Mouse (Mus musculus) heart, embryonic 10.5 days (tissue): ENCODE measurements around the gene Cd2ap. TPM values are rescaled to one million over a fixed set of nuclear protein-coding genes. Genes with fewer than 3 reads are reported as not detected.

Experiments
- DNase-seq: peaks from one replicate; pipeline ENCODE4 v3.0.0-alpha.2; 2017; ENCODE audit warnings: low spot score
- H3K27ac ChIP-seq: fragments of 300-500 bp; sonication (generic); 2 replicates; pipeline ENCODE4 v1.5.1; 2016; ENCODE audit warnings: mild to moderate bottlenecking
- H3K27me3 ChIP-seq: fragments of 300-500 bp; sonication (generic); 2 replicates; pipeline ENCODE4 v1.6.1; 2016; ENCODE audit warnings: mild to moderate bottlenecking; ENCODE audit not compliant: poor library complexity, insufficient read depth, severe bottlenecking
- H3K36me3 ChIP-seq: fragments of 300-500 bp; sonication (generic); 2 replicates; pipeline ENCODE4 v1.6.1; 2016; ENCODE audit warnings: mild to moderate bottlenecking, moderate library complexity
- H3K4me1 ChIP-seq: fragments of 300-500 bp; sonication (generic); 2 replicates; pipeline ENCODE4 v1.6.1; 2016; ENCODE audit warnings: mild to moderate bottlenecking
- H3K4me3 ChIP-seq: fragments of 300-500 bp; sonication (generic); 2 replicates; pipeline ENCODE4 v1.5.1; 2016; ENCODE audit warnings: mild to moderate bottlenecking, moderate library complexity
- H3K9me3 ChIP-seq: fragments of 300-500 bp; sonication (generic); 2 replicates; pipeline ENCODE4 v1.6.1; 2016; ENCODE audit warnings: mild to moderate bottlenecking, moderate library complexity
- WGBS: fragments of 180-500 bp; shearing (Covaris S2); methylation state at CpG from one replicate; pipeline ENCODE4 v1.1.7; 2016; 5-methylcytosine and 5-hydroxymethylcytosine counted together
- polyA plus RNA-seq: library from polyadenylated mRNA; unstranded; fragments of >200 nt; fragmentation: Nextera tagmentation; extraction: Ambion mirVana; gene quantifications from 2 replicates; pipeline ENCODE4 v1.2.1, GENCODE M21; 2016

The Cd2ap gene
- polyA plus RNA-seq, 1 experiment from 2014 or later: 18.0 TPM

GRCm38 (mm10) chr17:42885091-42885501, 8.6 kb upstream of the Cd2ap start:
- Histone ChIP-seq H3K4me1 (peaks cover 22% of the 10 kb centered on the region), H3K9me3 (no peaks in the 10 kb centered on the region), H3K36me3 (no peaks in the 10 kb centered on the region), H3K4me3 (0 out of 2 replicates have a peak overlapping the region, but pooled peaks have one; percentile 8), H3K27ac (peak overlapping the region; percentile 72), H3K27me3 (no peaks in the 10 kb centered on the region)
- peak; percentile 84 for DNase-seq
- WGBS: 32% methylated on average over 7 of the region's 7 CpGs

- no peak for DNase-seq
- Histone ChIP-seq H3K9me3 (no peaks in the 10 kb centered on the region), H3K27ac (peak overlapping the region; percentile 72; the same call in 1 of the 2 replicates), H3K4me1 (peaks cover 22% of the 10 kb centered on the region), H3K4me3 (no peak overlapping the region), H3K27me3 (no peaks in the 10 kb centered on the region), H3K36me3 (no peaks in the 10 kb centered on the region)
- 14% methylated on average over 4 of the region's 4 CpGs for WGBS
Measured at GRCm38 (mm10) chr17:42884382-42884781, 7.9 kb upstream of the Cd2ap start.

- H3K27me3 ChIP-seq: no peaks in the 10 kb centered on the region
- no peaks in the 10 kb centered on the region for H3K9me3 ChIP-seq
- WGBS: 87% methylated on average over 8 of the region's 8 CpGs
- DNase-seq: peak; percentile 75
- H3K4me1 ChIP-seq: peaks cover 22% of the 10 kb centered on the region
- H3K4me3 ChIP-seq: no peak overlapping the region
- no peaks in the 10 kb centered on the region for H3K36me3 ChIP-seq
- H3K27ac ChIP-seq: peak overlapping the region; percentile 39; the same call in 1 of the 2 replicates
Measured at GRCm38 (mm10) chr17:42883769-42884168, 7.3 kb upstream of the Cd2ap start.

GRCm38 (mm10) chr17:42883315-42883714, 6.8 kb upstream of the Cd2ap start:
- Histone ChIP-seq H3K27me3 (no peaks in the 10 kb centered on the region), H3K27ac (peak overlapping the region; percentile 39; the same call in 1 of the 2 replicates), H3K4me3 (no peak overlapping the region), H3K36me3 (no peaks in the 10 kb centered on the region), H3K9me3 (no peaks in the 10 kb centered on the region), H3K4me1 (peaks cover 22% of the 10 kb centered on the region)
- WGBS: 56% methylated on average over 9 of the region's 9 CpGs
- peak; percentile 75 for DNase-seq

- Histone ChIP-seq H3K9me3 (no peaks in the 10 kb centered on the region), H3K4me1 (peaks cover 22% of the 10 kb centered on the region), H3K27ac (peak overlapping the region; percentile 39; the same call in 1 of the 2 replicates), H3K27me3 (no peaks in the 10 kb centered on the region), H3K4me3 (no peak overlapping the region), H3K36me3 (no peaks in the 10 kb centered on the region)
- DNase-seq: no peak
- WGBS: 86% methylated on average over 1 of the region's 1 CpGs
Measured at GRCm38 (mm10) chr17:42882873-42883272, 6.4 kb upstream of the Cd2ap start.

GRCm38 (mm10) chr17:42876904-42877425, 500 bp upstream of the Cd2ap start:
- peak overlapping the region; percentile 96 for H3K4me3 ChIP-seq
- DNase-seq: no peak
- H3K27me3 ChIP-seq: no peaks in the 10 kb centered on the region
- no peaks in the 10 kb centered on the region for H3K9me3 ChIP-seq
- H3K27ac ChIP-seq: peak overlapping the region; percentile 99
- WGBS: 37% methylated on average over 13 of the region's 13 CpGs
- H3K36me3 ChIP-seq: no peaks in the 10 kb centered on the region
- peaks cover 3% of the 10 kb centered on the region; the same call in 1 of the 2 replicates for H3K4me1 ChIP-seq

GRCm38 (mm10) chr17:42875571-42876000, 879 bp downstream of the Cd2ap start:
- Histone ChIP-seq H3K27ac (peak overlapping the region; percentile 99), H3K27me3 (no peaks in the 10 kb centered on the region), H3K4me1 (peaks cover 7% of the 10 kb centered on the region; the same call in 1 of the 2 replicates), H3K4me3 (peak overlapping the region; percentile 96), H3K9me3 (no peaks in the 10 kb centered on the region), H3K36me3 (no peaks in the 10 kb centered on the region)
- peak; percentile 78 for DNase-seq
- WGBS: under 1% methylated on average over 17 of the region's 17 CpGs

GRCm38 (mm10) chr17:42875015-42875414, 1.4 kb downstream of the Cd2ap start:
- 32% methylated on average over 6 of the region's 6 CpGs for WGBS
- H3K27me3 ChIP-seq: no peaks in the 10 kb centered on the region
- peak overlapping the region; percentile 96 for H3K4me3 ChIP-seq
- H3K9me3 ChIP-seq: no peaks in the 10 kb centered on the region
- no peaks in the 10 kb centered on the region for H3K36me3 ChIP-seq
- DNase-seq: no peak
- H3K27ac ChIP-seq: peak overlapping the region; percentile 99
- H3K4me1 ChIP-seq: peaks cover 7% of the 10 kb centered on the region; the same call in 1 of the 2 replicates

- Histone ChIP-seq H3K27me3 (no peaks in the 10 kb centered on the region), H3K4me1 (peaks cover 7% of the 10 kb centered on the region; the same call in 1 of the 2 replicates), H3K9me3 (no peaks in the 10 kb centered on the region), H3K27ac (no peak overlapping the region), H3K36me3 (no peaks in the 10 kb centered on the region), H3K4me3 (no peak overlapping the region)
- DNase-seq: no peak
Measured at GRCm38 (mm10) chr17:42870465-42870864, 6.0 kb downstream of the Cd2ap start.

- Histone ChIP-seq H3K27ac (no peak overlapping the region), H3K27me3 (no peaks in the 10 kb centered on the region), H3K4me3 (no peak overlapping the region), H3K4me1 (no peaks in the 10 kb centered on the region), H3K9me3 (no peaks in the 10 kb centered on the region), H3K36me3 (no peaks in the 10 kb centered on the region)
- 87% methylated on average over 3 of the region's 3 CpGs for WGBS
- DNase-seq: no peak
Measured at GRCm38 (mm10) chr17:42863186-42863585, 13.3 kb downstream of the Cd2ap start.

GRCm38 (mm10) chr17:42860370-42860769, 16.1 kb downstream of the Cd2ap start:
- Histone ChIP-seq H3K4me1 (no peaks in the 10 kb centered on the region), H3K4me3 (no peak overlapping the region), H3K27ac (no peak overlapping the region), H3K9me3 (no peaks in the 10 kb centered on the region), H3K27me3 (no peaks in the 10 kb centered on the region), H3K36me3 (no peaks in the 10 kb centered on the region)
- 83% methylated on average over 1 of the region's 1 CpGs for WGBS
- no peak for DNase-seq

GRCm38 (mm10) chr17:42857506-42857905, 19.0 kb downstream of the Cd2ap start:
- no peak overlapping the region for H3K4me3 ChIP-seq
- no peaks in the 10 kb centered on the region for H3K4me1 ChIP-seq
- no peaks in the 10 kb centered on the region for H3K9me3 ChIP-seq
- DNase-seq: no peak
- no peaks in the 10 kb centered on the region for H3K27me3 ChIP-seq
- H3K36me3 ChIP-seq: no peaks in the 10 kb centered on the region
- WGBS: 84% methylated on average over 3 of the region's 3 CpGs
- H3K27ac ChIP-seq: no peak overlapping the region

GRCm38 (mm10) chr17:42847108-42847507, 29.4 kb downstream of the Cd2ap start:
- no peak overlapping the region for H3K4me3 ChIP-seq
- no peaks in the 10 kb centered on the region for H3K4me1 ChIP-seq
- WGBS: 86% methylated on average over 2 of the region's 2 CpGs
- H3K27me3 ChIP-seq: no peaks in the 10 kb centered on the region
- no peak for DNase-seq
- no peaks in the 10 kb centered on the region for H3K9me3 ChIP-seq
- H3K36me3 ChIP-seq: peaks cover 25% of the 10 kb centered on the region
- no peak overlapping the region for H3K27ac ChIP-seq

GRCm38 (mm10) chr17:42837193-42837592, 39.3 kb downstream of the Cd2ap start:
- H3K9me3 ChIP-seq: no peaks in the 10 kb centered on the region
- no peak for DNase-seq
- H3K4me3 ChIP-seq: no peak overlapping the region
- no peaks in the 10 kb centered on the region for H3K27me3 ChIP-seq
- H3K36me3 ChIP-seq: peaks cover 13% of the 10 kb centered on the region
- no peak overlapping the region for H3K27ac ChIP-seq
- no peaks in the 10 kb centered on the region for H3K4me1 ChIP-seq
- WGBS: 66% methylated on average over 2 of the region's 2 CpGs
